Mouse (Mus musculus) small intestine, adult 2 months (tissue): Measurements from ENCODE around the gene Arhgef1. TPM values are rescaled to one million over a fixed set of nuclear protein-coding genes. Genes with fewer than 3 reads are reported as not detected.

Source experiments
- H3K27ac ChIP-seq: fragments of 200-500 bp; 2 replicates; pipeline ENCODE4 v1.5.1; 2012; ENCODE audit warnings: low read depth, low read length, control low read depth, inconsistent platforms; ENCODE audit not compliant: insufficient read depth
- H3K27me3 ChIP-seq: fragments of 200-500 bp; 2 replicates; pipeline ENCODE4 v1.6.1; 2012; ENCODE audit warnings: mild to moderate bottlenecking, moderate library complexity, low read length, inconsistent platforms; ENCODE audit not compliant: control insufficient read depth, insufficient read depth
- H3K36me3 ChIP-seq: fragments of 200-500 bp; 2 replicates; pipeline ENCODE4 v1.6.1; 2012; ENCODE audit warnings: mild to moderate bottlenecking, low read length, control low read depth, inconsistent platforms; ENCODE audit not compliant: control insufficient read depth, insufficient read depth
- H3K4me1 ChIP-seq: fragments of 200-500 bp; 2 replicates; pipeline ENCODE4 v1.6.1; 2012; ENCODE audit warnings: low read length, inconsistent platforms, mixed read lengths; ENCODE audit not compliant: control insufficient read depth, insufficient read depth, insufficient read length
- H3K4me3 ChIP-seq: fragments of 200-500 bp; 2 replicates; pipeline ENCODE4 v1.5.1; 2012; ENCODE audit warnings: low read depth, mild to moderate bottlenecking, control low read depth, inconsistent platforms, low read length, moderate library complexity
- CTCF ChIP-seq: fragments of 200-500 bp; IDR thresholded peaks from 2 replicates; pipeline ENCODE4 v1.5.1; 2012; ENCODE audit warnings: low read depth, mild to moderate bottlenecking, control low read depth, inconsistent platforms, low read length, moderate library complexity, mixed read lengths; ENCODE audit not compliant: insufficient replicate concordance, insufficient read length; ENCODE audit errors: extremely low read depth
- POLR2A ChIP-seq: fragments of 200-500 bp; IDR thresholded peaks from 2 replicates; pipeline ENCODE4 v1.6.1; 2012; ENCODE audit warnings: low read depth, mild to moderate bottlenecking, control low read depth, inconsistent platforms, low read length, moderate library complexity
- WGBS: fragments of 180-500 bp; shearing (Covaris S2); methylation state at CpG from one replicate; pipeline ENCODE4 v1.1.7; 2018; 5-methylcytosine and 5-hydroxymethylcytosine counted together
- polyA plus RNA-seq: library from polyadenylated mRNA; depleted of rRNA; stranded (reverse); fragments of >200 nt; gene quantifications from 2 replicates; pipeline ENCODE4 v1.2.3, GENCODE M21; 2012

Gene Arhgef1
- polyA plus RNA-seq, 1 experiment, result 209 TPM

DNA sequence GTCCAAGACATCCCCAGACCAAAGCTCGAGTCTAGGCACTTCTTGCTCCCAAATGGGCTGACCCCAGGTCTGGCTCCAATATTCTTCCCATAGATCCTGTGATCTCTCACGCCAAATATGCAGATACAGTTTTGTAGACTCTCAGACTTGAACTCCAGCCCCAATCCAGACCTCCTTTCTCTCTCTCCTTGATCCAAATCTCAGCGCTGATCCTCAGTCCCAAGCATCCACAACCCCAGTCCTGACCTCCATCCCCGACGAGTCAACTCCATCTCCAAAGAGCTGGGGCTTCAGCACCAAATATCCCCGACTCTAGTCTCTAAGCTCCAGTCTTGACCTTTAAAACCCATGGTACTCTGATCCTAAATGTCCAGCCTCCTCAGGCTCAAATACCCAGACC lies 40.9 kb downstream of the Arhgef1 start:
- Histone ChIP-seq H3K27ac (no peak overlapping the region), H3K27me3 (peaks cover 58% of the 10 kb centered on the region), H3K36me3 (no peaks in the 10 kb centered on the region), H3K4me1 (no peaks in the 10 kb centered on the region), H3K4me3 (no peak overlapping the region)
- TF ChIP-seq POLR2A (no peak), CTCF (no peak)
- 6% methylated on average over 6 of the region's 6 CpGs for WGBS

DNA sequence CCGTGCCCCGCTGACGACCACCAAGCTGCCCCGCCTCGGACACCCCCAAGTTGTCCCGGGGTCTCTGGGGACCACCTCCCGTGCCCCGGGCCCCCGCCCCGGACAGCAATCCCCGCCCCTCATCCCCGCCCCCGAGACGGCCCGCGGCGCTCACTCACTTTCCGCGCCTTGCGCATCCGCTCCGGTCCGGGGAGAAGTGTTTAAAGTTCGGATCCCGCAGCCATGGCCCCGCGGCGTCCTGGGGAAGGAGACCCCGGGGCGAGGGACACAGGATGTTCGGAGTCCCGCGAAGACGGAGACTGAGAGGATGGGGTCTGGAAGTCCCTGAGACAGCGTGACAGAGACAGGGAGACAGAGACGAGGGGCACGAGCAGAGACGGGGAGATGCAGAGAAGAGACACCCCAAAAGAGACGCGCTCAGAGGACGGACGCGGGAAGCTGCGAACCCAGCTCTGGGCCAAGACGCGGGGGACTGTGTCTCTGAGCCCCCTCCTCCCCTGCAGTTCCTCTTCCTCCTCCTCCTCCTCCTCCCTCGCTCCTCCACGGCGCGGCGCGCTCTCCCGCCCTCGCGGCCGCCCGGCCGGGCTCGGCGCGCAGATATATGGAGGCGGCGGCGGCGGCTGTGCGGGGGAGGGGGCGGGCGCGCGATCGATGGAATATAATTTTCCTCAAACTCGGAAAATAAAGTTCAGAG lies 41.7 kb downstream of the Arhgef1 start, which contains the start of gene Gm4881:
Gm4881 (minus strand) TSS at position 238 of the 694 bp plus-strand sequence.
- Histone ChIP-seq H3K27me3 (peaks cover 64% of the 10 kb centered on the region), H3K4me1 (no peaks in the 10 kb centered on the region), H3K36me3 (no peaks in the 10 kb centered on the region), H3K4me3 (peak within 1 kb of the TSS; percentile 29), H3K27ac (no peak within 1 kb of the TSS)
- TF ChIP-seq CTCF (no peak), POLR2A (no peak)
- WGBS, result 2% methylated on average over 70 of the region's 72 CpGs

GRCm38 (mm10) chr7:24947316-24948048 lies 44.8 kb downstream of the Arhgef1 start:
- TF ChIP-seq POLR2A, result no peak
- TF ChIP-seq CTCF, result no peak
- 10% methylated on average over 7 of the region's 7 CpGs for WGBS
- Histone ChIP-seq H3K27me3 (peaks cover 76% of the 10 kb centered on the region), H3K4me1 (no peaks in the 10 kb centered on the region), H3K36me3 (no peaks in the 10 kb centered on the region), H3K4me3 (no peak overlapping the region), H3K27ac (no peak overlapping the region)

DNA sequence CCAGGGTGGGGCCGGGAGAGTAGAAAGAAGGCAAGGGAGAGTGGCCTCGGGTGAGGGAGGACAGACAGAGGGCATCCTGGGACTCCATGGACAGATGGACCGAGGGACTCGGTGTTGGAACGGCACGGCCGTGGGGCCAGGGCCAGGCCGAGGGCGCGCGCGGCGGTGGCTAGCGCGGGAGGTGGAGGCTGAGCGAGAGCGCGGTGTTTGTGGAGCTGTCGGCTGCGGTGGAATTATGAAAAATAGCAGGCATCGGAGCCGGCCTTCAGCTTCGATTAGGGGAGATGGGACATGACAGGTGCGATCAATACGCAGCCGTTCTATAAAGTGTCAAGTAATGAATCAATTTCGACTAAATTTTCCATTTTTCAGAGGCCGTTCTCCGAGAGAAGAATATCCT lies 46.1 kb downstream of the Arhgef1 start:
- no peak overlapping the region for H3K27ac ChIP-seq
- no peaks in the 10 kb centered on the region for H3K36me3 ChIP-seq
- TF ChIP-seq POLR2A, result no peak
- no peak for TF ChIP-seq CTCF
- 5% methylated on average over 29 of the region's 29 CpGs for WGBS
- H3K4me3 ChIP-seq, result no peak overlapping the region
- H3K4me1 ChIP-seq, result no peaks in the 10 kb centered on the region
- H3K27me3 ChIP-seq, result peaks cover 72% of the 10 kb centered on the region

GRCm38 (mm10) chr7:24949958-24950623 lies 47.4 kb downstream of the Arhgef1 start:
- WGBS, result 5% methylated on average over 8 of the region's 8 CpGs
- Histone ChIP-seq H3K4me3 (no peak overlapping the region), H3K36me3 (no peaks in the 10 kb centered on the region), H3K27me3 (peaks cover 71% of the 10 kb centered on the region), H3K4me1 (peaks cover 4% of the 10 kb centered on the region; the same call in 1 of the 2 replicates), H3K27ac (no peak overlapping the region)
- TF ChIP-seq CTCF (peak; percentile 76), POLR2A (no peak)

DNA sequence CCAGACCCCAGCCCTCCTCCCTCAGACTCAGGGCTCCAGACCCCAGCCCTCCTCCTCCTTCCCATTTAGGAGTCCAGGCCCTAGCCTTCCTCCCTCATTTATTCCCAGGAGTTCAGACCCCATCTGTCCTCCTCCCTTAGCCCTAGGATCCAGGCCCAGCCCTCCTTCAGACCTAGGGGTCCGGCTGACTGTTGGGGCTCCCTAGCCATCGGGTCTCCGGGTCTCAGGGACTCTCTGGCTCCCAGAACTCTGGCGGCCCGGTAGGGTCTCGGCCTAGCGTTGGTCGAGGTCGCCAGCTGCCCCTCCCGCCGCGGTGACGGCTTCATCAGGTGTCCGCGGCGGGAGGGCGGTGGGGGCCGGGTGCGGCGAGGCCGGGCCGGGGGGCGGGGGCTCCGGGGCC lies 51.3 kb downstream of the Arhgef1 start:
- Histone ChIP-seq H3K27me3 (peaks cover 51% of the 10 kb centered on the region), H3K4me3 (peak overlapping the region; percentile 56), H3K4me1 (peaks cover 6% of the 10 kb centered on the region), H3K36me3 (no peaks in the 10 kb centered on the region), H3K27ac (no peak overlapping the region)
- TF ChIP-seq CTCF, result no peak
- WGBS, result 5% methylated on average over 24 of the region's 24 CpGs

DNA sequence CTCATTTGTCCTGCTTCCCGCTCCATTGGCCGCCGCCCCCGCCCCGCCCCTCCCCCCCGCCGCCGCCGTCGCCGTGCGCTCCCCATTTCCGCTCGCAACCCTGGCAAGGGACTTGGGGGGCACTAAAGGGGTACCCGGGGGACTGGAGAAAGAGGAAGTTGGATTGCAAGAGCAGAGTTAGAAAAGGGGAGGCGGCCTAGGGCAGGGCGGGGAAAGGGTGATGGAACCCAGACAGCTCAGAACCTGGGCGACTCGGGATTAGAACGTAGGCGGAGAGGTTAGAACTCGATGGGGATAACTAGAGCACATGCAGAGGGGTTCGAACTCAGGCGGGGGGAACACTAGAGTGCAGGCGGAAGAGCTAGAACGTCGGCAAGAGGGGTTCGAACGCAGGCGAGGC lies 51.7 kb downstream of the Arhgef1 start:
- H3K4me3 ChIP-seq, result peak overlapping the region; percentile 56
- TF ChIP-seq CTCF (no peak), POLR2A (no peak)
- WGBS, result 4% methylated on average over 30 of the region's 30 CpGs
- no peaks in the 10 kb centered on the region for H3K36me3 ChIP-seq
- H3K27me3 ChIP-seq, result peaks cover 47% of the 10 kb centered on the region
- no peak overlapping the region for H3K27ac ChIP-seq
- H3K4me1 ChIP-seq, result peaks cover 6% of the 10 kb centered on the region
